Mouse (Mus musculus): ENCODE data around the gene Tsc22d4. TPM values are rescaled to one million over a fixed set of nuclear protein-coding genes. Genes with fewer than 3 reads are reported as not detected.

The Tsc22d4 gene
- polyA plus RNA-seq, 1 experiment from 2014 or later, result 121 TPM

DNA sequence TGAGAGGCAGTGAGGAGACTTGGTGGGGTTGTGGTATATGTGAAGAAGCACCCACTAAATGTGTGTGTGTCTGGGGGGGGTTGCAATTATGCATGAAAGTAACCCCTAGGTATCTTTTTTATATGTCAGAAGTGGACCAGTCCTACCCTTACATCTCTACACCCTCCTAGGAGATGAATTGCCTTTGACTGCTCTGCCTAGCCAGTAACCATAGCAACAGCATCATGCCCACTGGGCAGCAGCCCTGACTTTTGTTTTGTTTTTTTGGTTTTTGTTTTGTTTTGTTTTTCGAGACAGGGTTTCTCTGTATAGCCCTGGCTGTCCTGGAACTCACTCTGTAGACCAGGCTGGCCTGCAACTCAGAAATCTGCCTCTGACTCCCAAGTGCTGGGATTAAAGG, 22.9 kb downstream of the Tsc22d4 start:
- ATAC-seq (replicated peaks; ENCODE audit: low FRiP score, low TSS enrichment, low read depth), result no peak
- Histone ChIP-seq H3K27me3 (replicated peaks; ENCODE audit: control insufficient read depth, insufficient read depth, low read length) (no peaks in the 10 kb centered on the region), H3K4me3 (ENCODE audit: low read depth, low read length) (no peak overlapping the region), H3K4me2 (ENCODE audit: low read length) (no peak overlapping the region), H3K9me3 (ENCODE audit: control insufficient read depth, low read length) (no peaks in the 10 kb centered on the region), H3K4me1 (replicated peaks; ENCODE audit: control insufficient read depth, insufficient read depth, low read length) (no peaks in the 10 kb centered on the region), H3K9ac (ENCODE audit: low read length) (no peak overlapping the region), H3K27ac (ENCODE audit: low read depth) (no peak overlapping the region), H3K36me3 (ENCODE audit: control insufficient read depth, insufficient read depth, low read length) (no peaks in the 10 kb centered on the region)
- WGBS, result 67% methylated on average over 1 of the region's 1 CpGs
- DNase-seq (ENCODE audit: low spot score), result no peak

DNA sequence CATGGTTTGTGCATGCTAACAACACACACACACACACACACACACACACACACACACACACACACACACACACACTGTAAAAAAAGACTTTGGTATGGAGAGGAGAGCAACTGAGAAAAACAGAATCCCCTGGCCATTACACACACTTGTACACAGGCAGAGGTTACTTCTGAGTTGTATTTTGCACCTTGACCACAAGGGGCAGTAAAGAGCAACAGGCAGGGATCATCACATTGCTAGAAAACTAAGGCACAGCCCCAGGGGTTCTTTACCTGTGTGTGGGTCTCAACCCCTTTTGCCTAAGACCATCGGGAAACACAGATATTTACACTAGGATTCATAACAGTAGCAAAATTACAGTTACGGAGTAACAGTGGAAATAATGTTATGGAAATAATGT, 25.2 kb downstream of the Tsc22d4 start:
- H3K36me3 ChIP-seq (ENCODE audit: control insufficient read depth, insufficient read depth, low read length), result no peaks in the 10 kb centered on the region
- no peak overlapping the region for H3K9ac ChIP-seq (ENCODE audit: low read length)
- H3K4me1 ChIP-seq (replicated peaks; ENCODE audit: control insufficient read depth, insufficient read depth, low read length), result no peaks in the 10 kb centered on the region
- 43% methylated on average over 2 of the region's 2 CpGs for WGBS
- H3K4me3 ChIP-seq (ENCODE audit: low read depth, low read length), result no peak overlapping the region
- H3K4me2 ChIP-seq (ENCODE audit: low read length), result no peak overlapping the region
- 0 out of 2 replicates have a peak, but pooled peaks have one; percentile 55 for ATAC-seq (replicated peaks; ENCODE audit: low FRiP score, low TSS enrichment, low read depth)
- peak; percentile 75 for DNase-seq (ENCODE audit: low spot score)
- no peaks in the 10 kb centered on the region for H3K27me3 ChIP-seq (replicated peaks; ENCODE audit: control insufficient read depth, insufficient read depth, low read length)
- H3K9me3 ChIP-seq (ENCODE audit: control insufficient read depth, low read length), result no peaks in the 10 kb centered on the region
- H3K27ac ChIP-seq (ENCODE audit: low read depth), result no peak overlapping the region

DNA sequence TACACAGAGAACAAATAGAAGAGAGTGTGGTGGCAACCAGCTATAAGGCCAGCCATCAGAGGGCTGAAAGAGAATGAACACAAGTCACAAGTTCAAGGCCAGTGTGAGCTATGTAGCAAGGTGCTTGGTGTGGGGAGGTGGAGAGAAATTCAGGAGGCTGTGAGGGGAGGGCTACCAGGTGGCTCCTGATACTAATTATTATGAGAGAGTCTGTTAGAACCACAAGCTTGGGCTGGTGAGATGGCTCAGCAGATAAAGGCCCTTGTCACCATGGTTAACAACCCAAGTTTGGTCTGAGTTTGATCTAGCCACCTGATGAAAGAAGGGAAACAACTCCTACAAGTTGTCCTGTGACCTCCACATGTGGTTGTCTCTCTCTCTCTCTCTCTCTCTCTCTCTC, 27.2 kb downstream of the Tsc22d4 start:
- H3K27me3 ChIP-seq (replicated peaks; ENCODE audit: control insufficient read depth, insufficient read depth, low read length), result no peaks in the 10 kb centered on the region
- DNase-seq (ENCODE audit: low spot score) (no peak), ATAC-seq (replicated peaks; ENCODE audit: low FRiP score, low TSS enrichment, low read depth) (no peak)
- H3K27ac ChIP-seq (ENCODE audit: low read depth), result no peak overlapping the region
- no peak overlapping the region for H3K9ac ChIP-seq (ENCODE audit: low read length)
- H3K4me1 ChIP-seq (replicated peaks; ENCODE audit: control insufficient read depth, insufficient read depth, low read length), result peaks cover 3% of the 10 kb centered on the region; the same call in 1 of the 2 replicates
- no peak overlapping the region for H3K4me2 ChIP-seq (ENCODE audit: low read length)
- no peak overlapping the region for H3K4me3 ChIP-seq (ENCODE audit: low read depth, low read length)
- H3K9me3 ChIP-seq (ENCODE audit: control insufficient read depth, low read length), result no peaks in the 10 kb centered on the region
- no peaks in the 10 kb centered on the region for H3K36me3 ChIP-seq (ENCODE audit: control insufficient read depth, insufficient read depth, low read length)

DNA sequence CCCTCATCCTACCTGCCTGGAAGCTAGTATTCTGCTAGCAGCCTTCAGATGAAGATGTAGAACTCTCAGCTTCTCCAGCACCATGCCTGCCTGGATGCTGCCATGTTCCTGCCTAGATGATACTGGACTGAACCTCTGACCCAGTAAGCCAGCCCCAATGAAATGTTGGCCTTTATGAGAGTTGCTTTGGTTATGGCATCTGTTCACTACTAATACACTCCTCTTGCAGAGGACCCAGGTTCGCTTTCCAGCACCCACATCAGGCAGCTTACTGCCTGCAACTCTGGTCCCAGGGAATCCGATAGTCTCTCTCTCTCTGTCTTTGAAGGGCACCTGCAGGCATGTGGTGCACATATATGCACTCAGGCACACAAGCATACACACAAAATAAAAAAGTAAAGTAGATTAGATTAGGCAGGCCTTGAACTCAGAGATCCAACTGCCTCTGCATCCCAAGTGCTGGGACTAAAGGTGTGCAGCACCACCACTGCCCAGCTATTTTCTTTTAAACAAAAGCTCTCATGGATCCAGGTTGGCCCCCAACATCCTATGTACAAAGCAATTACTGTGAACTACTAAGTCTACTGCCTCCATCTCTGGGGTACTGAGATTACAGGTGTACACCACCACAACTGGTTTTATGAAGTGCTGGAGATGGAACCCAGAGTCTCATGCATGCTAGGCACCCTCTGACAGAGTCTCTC, 30.2 kb downstream of the Tsc22d4 start:
- 83% methylated on average over 2 of the region's 2 CpGs for WGBS
- H3K27ac ChIP-seq (ENCODE audit: low read depth), result 0 out of 2 replicates have a peak overlapping the region, but pooled peaks have one; percentile 33
- no peaks in the 10 kb centered on the region for H3K27me3 ChIP-seq (replicated peaks; ENCODE audit: control insufficient read depth, insufficient read depth, low read length)
- H3K4me3 ChIP-seq (ENCODE audit: low read depth, low read length), result no peak overlapping the region
- peaks cover 15% of the 10 kb centered on the region for H3K4me1 ChIP-seq (replicated peaks; ENCODE audit: control insufficient read depth, insufficient read depth, low read length)
- H3K9ac ChIP-seq (ENCODE audit: low read length), result no peak overlapping the region
- DNase-seq (ENCODE audit: low spot score) (no peak), ATAC-seq (replicated peaks; ENCODE audit: low FRiP score, low TSS enrichment, low read depth) (no peak)
- H3K4me2 ChIP-seq (ENCODE audit: low read length), result no peak overlapping the region
- H3K36me3 ChIP-seq (ENCODE audit: control insufficient read depth, insufficient read depth, low read length), result peaks cover 8% of the 10 kb centered on the region
- H3K9me3 ChIP-seq (ENCODE audit: control insufficient read depth, low read length), result no peaks in the 10 kb centered on the region

DNA sequence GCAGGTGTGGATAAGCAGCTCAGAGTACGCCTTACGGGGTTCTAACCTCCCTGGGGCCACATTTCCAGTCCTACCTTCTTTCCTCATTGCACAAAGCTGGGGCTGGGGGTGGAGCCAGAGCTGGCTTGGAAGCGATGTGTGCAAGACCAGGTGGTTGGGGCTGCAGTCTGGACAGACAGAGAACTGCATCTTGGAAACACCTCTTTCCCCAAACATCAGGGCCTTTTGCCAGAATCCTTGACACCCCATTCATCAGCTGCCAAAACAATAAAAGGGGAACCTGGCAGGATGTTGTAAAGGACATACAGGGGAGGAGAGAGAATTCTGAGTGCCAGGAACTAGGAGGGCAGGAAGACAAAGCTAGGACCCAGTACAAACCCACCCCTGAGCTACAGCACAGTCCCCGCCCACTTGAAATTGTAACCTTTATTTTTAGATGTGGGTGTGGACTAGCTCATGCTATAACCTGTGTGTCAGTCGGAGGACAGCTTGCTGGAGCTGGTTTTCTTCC, 30.9 kb downstream of the Tsc22d4 start:
- H3K4me2 ChIP-seq (ENCODE audit: low read length), result no peak overlapping the region
- ATAC-seq (replicated peaks; ENCODE audit: low FRiP score, low TSS enrichment, low read depth) (0 out of 2 replicates have a peak, but pooled peaks have one; percentile 39), DNase-seq (ENCODE audit: low spot score) (peak; percentile 65)
- H3K27ac ChIP-seq (ENCODE audit: low read depth), result 0 out of 2 replicates have a peak overlapping the region, but pooled peaks have one; percentile 33
- H3K36me3 ChIP-seq (ENCODE audit: control insufficient read depth, insufficient read depth, low read length), result peaks cover 15% of the 10 kb centered on the region
- no peak overlapping the region for H3K4me3 ChIP-seq (ENCODE audit: low read depth, low read length)
- H3K4me1 ChIP-seq (replicated peaks; ENCODE audit: control insufficient read depth, insufficient read depth, low read length), result peaks cover 15% of the 10 kb centered on the region
- WGBS, result 27% methylated on average over 5 of the region's 5 CpGs
- no peak overlapping the region for H3K9ac ChIP-seq (ENCODE audit: low read length)
- H3K27me3 ChIP-seq (replicated peaks; ENCODE audit: control insufficient read depth, insufficient read depth, low read length), result no peaks in the 10 kb centered on the region
- H3K9me3 ChIP-seq (ENCODE audit: control insufficient read depth, low read length), result no peaks in the 10 kb centered on the region

DNA sequence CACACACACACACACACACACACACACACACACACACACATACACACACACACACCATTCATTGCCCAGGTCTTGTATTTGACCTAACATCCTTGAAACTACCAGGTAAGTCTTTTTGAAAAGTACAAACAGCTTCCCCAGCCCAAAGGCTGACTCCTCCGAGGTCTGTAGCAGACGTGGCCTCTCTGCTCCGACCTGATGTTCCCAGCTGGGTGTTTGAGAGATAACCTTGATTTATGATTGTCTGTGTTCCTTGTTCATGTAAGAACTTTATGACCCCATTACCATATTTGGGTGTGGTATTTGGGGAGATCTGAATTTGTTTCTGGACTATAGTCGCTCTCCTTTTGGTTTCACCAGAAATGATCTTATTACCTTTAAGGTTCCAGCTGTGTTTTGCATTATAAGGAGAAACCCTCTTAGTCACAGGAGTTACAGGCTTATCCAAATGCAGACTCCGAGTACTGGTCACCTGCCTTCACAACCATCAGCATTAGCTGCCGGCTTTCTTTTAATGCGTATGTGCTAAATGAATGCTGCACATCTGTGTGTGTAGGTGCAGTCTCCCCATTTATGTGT, 31.8 kb downstream of the Tsc22d4 start:
- no peak overlapping the region for H3K27ac ChIP-seq (ENCODE audit: low read depth)
- no peak overlapping the region for H3K4me2 ChIP-seq (ENCODE audit: low read length)
- no peak for ATAC-seq (replicated peaks; ENCODE audit: low FRiP score, low TSS enrichment, low read depth)
- H3K27me3 ChIP-seq (replicated peaks; ENCODE audit: control insufficient read depth, insufficient read depth, low read length), result no peaks in the 10 kb centered on the region
- H3K4me3 ChIP-seq (ENCODE audit: low read depth, low read length), result no peak overlapping the region
- H3K36me3 ChIP-seq (ENCODE audit: control insufficient read depth, insufficient read depth, low read length), result peaks cover 24% of the 10 kb centered on the region
- WGBS, result 54% methylated on average over 7 of the region's 7 CpGs
- no peak for DNase-seq (ENCODE audit: low spot score)
- H3K9me3 ChIP-seq (ENCODE audit: control insufficient read depth, low read length), result no peaks in the 10 kb centered on the region
- H3K4me1 ChIP-seq (replicated peaks; ENCODE audit: control insufficient read depth, insufficient read depth, low read length), result peaks cover 17% of the 10 kb centered on the region
- H3K9ac ChIP-seq (ENCODE audit: low read length), result no peak overlapping the region

DNA sequence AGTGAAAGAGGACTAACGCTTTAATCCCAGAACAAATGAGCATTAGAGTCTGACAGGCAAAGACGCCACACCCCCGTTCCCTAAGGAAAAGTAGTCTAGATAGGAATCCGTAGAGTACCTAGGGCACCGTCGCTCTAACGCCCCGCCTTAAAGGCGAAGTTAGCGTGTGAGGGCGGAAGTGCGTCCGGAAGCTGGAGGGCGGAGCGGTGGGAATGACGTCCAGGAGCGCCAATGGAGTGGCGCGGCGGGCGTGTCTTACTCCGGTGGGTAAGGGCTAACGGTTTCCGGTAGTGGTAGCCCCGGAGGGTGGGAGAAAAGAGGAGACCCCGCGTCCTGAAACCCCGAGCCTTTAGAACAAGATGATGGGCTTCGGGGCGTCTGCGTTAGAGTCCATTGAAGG, 33.1 kb downstream of the Tsc22d4 start, which contains the start of gene Ppp1r35:
Gene Ppp1r35 (plus strand): TSS at position 215 of the 400 bp plus-strand sequence.
- H3K4me1 ChIP-seq (replicated peaks; ENCODE audit: control insufficient read depth, insufficient read depth, low read length), result peaks cover 26% of the 10 kb centered on the region
- H3K4me3 ChIP-seq (ENCODE audit: low read depth, low read length), result peak within 1 kb of the TSS; percentile 84
- peak within 1 kb of the TSS; percentile 93 for H3K4me2 ChIP-seq (ENCODE audit: low read length)
- H3K9me3 ChIP-seq (ENCODE audit: control insufficient read depth, low read length), result no peaks in the 10 kb centered on the region
- peak within 1 kb of the TSS; percentile 82 for H3K9ac ChIP-seq (ENCODE audit: low read length)
- ATAC-seq (replicated peaks; ENCODE audit: low FRiP score, low TSS enrichment, low read depth), result peak; percentile 90
- 0% methylated on average over 31 of the region's 31 CpGs for WGBS
- H3K36me3 ChIP-seq (ENCODE audit: control insufficient read depth, insufficient read depth, low read length), result peaks cover 37% of the 10 kb centered on the region
- DNase-seq (ENCODE audit: low spot score), result peak; percentile 99
- no peaks in the 10 kb centered on the region for H3K27me3 ChIP-seq (replicated peaks; ENCODE audit: control insufficient read depth, insufficient read depth, low read length)
- H3K27ac ChIP-seq (ENCODE audit: low read depth), result peak within 1 kb of the TSS; percentile 81

DNA sequence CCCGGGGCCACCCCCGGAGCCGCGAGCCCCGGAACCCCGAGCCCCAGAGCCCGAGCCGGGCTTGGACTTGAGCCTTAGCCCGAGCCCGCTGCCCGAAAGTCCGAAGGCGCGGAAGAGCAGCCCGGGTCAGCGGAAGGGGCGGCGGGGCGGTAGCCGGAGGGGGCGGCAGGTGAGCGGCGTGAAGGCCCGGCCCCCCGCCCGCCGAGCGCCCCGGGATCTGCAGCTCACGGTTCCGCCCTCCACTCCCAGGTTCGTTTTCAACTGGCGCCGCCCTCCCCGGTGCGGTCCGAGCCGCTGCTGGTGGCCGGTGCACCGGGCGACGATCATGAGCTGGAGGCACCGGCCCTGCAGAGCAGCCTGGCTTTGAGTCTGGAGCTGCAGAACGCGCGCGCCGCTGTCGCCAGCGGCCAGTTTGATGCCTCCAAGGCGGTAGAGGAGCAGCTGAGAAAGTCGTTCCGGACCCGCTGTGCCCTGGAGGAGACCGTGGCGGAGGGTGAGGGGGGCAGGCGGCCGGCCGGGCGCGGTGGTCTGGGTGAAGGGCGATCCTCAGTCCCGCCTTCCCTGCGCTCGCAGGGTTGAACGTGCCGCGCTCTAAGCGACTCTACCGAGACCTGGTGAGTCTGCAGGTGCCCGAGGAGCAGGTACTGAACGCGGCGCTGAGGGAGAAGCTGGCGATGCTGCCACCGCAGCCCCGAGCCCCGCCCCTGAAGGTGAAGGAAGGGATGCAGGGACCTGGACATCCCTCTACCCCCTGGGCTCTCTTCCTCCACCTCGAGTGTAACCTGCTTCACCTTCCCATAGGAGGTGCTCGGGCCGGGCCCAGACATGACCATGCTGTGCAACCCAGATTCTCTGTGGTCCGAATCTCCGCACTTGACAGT, 33.8 kb downstream of the Tsc22d4 start:
- H3K27me3 ChIP-seq (replicated peaks; ENCODE audit: control insufficient read depth, insufficient read depth, low read length), result no peaks in the 10 kb centered on the region
- H3K36me3 ChIP-seq (ENCODE audit: control insufficient read depth, insufficient read depth, low read length), result peaks cover 39% of the 10 kb centered on the region
- under 1% methylated on average over 83 of the region's 83 CpGs for WGBS
- H3K4me3 ChIP-seq (ENCODE audit: low read depth, low read length), result peak overlapping the region; percentile 84
- H3K4me1 ChIP-seq (replicated peaks; ENCODE audit: control insufficient read depth, insufficient read depth, low read length), result peaks cover 33% of the 10 kb centered on the region
- peak; percentile 80 for DNase-seq (ENCODE audit: low spot score)
- H3K27ac ChIP-seq (ENCODE audit: low read depth), result peak overlapping the region; percentile 81
- peak overlapping the region; percentile 93 for H3K4me2 ChIP-seq (ENCODE audit: low read length)
- H3K9me3 ChIP-seq (ENCODE audit: control insufficient read depth, low read length), result no peaks in the 10 kb centered on the region
- H3K9ac ChIP-seq (ENCODE audit: low read length), result peak overlapping the region; percentile 82
- ATAC-seq (replicated peaks; ENCODE audit: low FRiP score, low TSS enrichment, low read depth), result peak; percentile 12; the same call in 1 of the 2 replicates

Measured in intestine, embryonic 14.5 days (tissue).